Comparison of ENCODE assay signal across 17 mouse cellular contexts in the genomic region with DNA sequence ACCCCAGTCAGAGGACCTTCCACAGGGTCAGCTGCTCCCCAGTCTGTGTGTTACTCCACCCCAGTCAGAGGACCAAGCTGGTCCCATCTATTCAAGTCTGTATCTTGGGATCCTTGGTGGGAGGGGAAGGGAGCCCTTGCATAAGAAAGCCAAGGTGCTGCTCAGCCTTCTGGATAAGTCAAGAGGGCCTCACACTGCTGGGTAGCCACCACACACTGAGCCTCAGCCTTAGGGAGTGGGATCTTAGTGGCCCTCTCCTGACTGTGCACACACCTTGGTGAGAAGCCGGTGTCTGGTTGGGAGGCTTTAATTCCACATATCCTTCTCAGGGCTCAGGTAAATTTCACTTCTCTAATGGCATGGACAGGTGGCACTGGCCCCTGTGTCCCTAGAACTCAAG. TPM values are rescaled to one million over a fixed set of nuclear protein-coding genes. Genes with fewer than 3 reads are reported as not detected.
DNase-seq lines count a peak whose midpoint lies in the region; ATAC-seq and TF ChIP-seq lines count a peak whose summit lies in the region.
"Had no signal": no experiment of that assay in that cellular context is flagged by ENCODE, and none has a peak within 500 bp of the region (broad histone marks: within the 10 kb centered on the region; RNA-seq: fewer than 3 reads in every experiment).

No protein-coding gene starts in this region.

- H3K36me3 ChIP-seq in heart, embryonic 15.5 days, result peaks cover 45% of the 10 kb centered on the region
- H3K36me3 ChIP-seq in lung, embryonic 15.5 days, result peaks cover 35% of the 10 kb centered on the region
- H3K36me3 ChIP-seq in E14TG2a.4 (ENCODE audit: insufficient read depth, low read length), result no peaks in the 10 kb centered on the region
- H3K36me3 ChIP-seq in intestine, embryonic 15.5 days, result peaks cover 3% of the 10 kb centered on the region; the same call in 1 of the 2 replicates

- H3K9ac ChIP-seq in heart, embryonic 15.5 days, result no peak overlapping the region
- H3K9ac ChIP-seq in lung, embryonic 15.5 days, result no peak overlapping the region
- H3K9ac ChIP-seq in intestine, embryonic 15.5 days, result no peak overlapping the region
- H3K9ac ChIP-seq: forebrain, embryonic 12.5 days; hindbrain, embryonic 13.5 days had no signal

- intact Hi-C loops in heart, postnatal 10 days (cut with DNase I), result no loop called here

- no peak for ATAC-seq in heart, embryonic 15.5 days (replicated peaks; ENCODE audit: insufficient number of reproducible peaks, insufficient read depth, low FRiP score, low read depth)
- no peak for ATAC-seq in lung, embryonic 15.5 days (ENCODE audit: borderline replicate concordance, extremely low read depth, low FRiP score, low TSS enrichment)
- no peak for ATAC-seq in intestine, embryonic 15.5 days

- H3K4me1 ChIP-seq in heart, embryonic 15.5 days (replicated peaks), result peaks cover 77% of the 10 kb centered on the region
- H3K4me1 ChIP-seq in lung, embryonic 15.5 days, result peaks cover 69% of the 10 kb centered on the region
- peaks cover 68% of the 10 kb centered on the region for H3K4me1 ChIP-seq in E14TG2a.4 (replicated peaks; ENCODE audit: low read depth, low read length)
- peaks cover 42% of the 10 kb centered on the region for H3K4me1 ChIP-seq in intestine, embryonic 15.5 days (replicated peaks)

- DNase-seq in heart, postnatal 10 days, result no peak
- DNase-seq in lung, adult 18-20 months, result no peak
- DNase-seq in thymus, postnatal 36 days, result no peak
- DNase-seq: cerebellum, postnatal 14 days; gastrocnemius, postnatal 25 days; kidney, adult 18-20 months; kidney, postnatal 14 days; liver, embryonic 13.5 days; lung, postnatal 10 days; right cerebral cortex, postnatal 4 days; thymus, adult 18-20 months had no signal

- no peak overlapping the region for H3K4me2 ChIP-seq in heart, embryonic 15.5 days
- H3K4me2 ChIP-seq in lung, embryonic 15.5 days, result no peak overlapping the region
- no peak overlapping the region for H3K4me2 ChIP-seq in intestine, embryonic 15.5 days (replicated peaks)
- H3K4me2 ChIP-seq: forebrain, embryonic 12.5 days; hindbrain, embryonic 13.5 days; liver, embryonic 13.5 days had no signal

- TF ChIP-seq CTCF in E14TG2a.4 (conservative IDR thresholded peaks at IDR 0.05; ENCODE audit: low read length), result no peak

- peak overlapping the region; percentile 98; the same call in 1 of the 2 replicates for H3K27ac ChIP-seq in heart, embryonic 15.5 days
- peak overlapping the region; percentile 88; the same call in 1 of the 2 replicates for H3K27ac ChIP-seq in lung, embryonic 15.5 days
- H3K27ac ChIP-seq in intestine, embryonic 15.5 days, result 0 out of 2 replicates have a peak overlapping the region, but pooled peaks have one; percentile 22

- 88% methylated on average over 1 of the region's 1 CpGs for WGBS in heart, embryonic 15.5 days
- WGBS in lung, embryonic 15.5 days, result 96% methylated on average over 1 of the region's 1 CpGs
- WGBS in intestine, embryonic 15.5 days, result 91% methylated on average over 1 of the region's 1 CpGs

- no peaks in the 10 kb centered on the region for H3K9me3 ChIP-seq in heart, embryonic 15.5 days (replicated peaks)
- H3K9me3 ChIP-seq in lung, embryonic 15.5 days, result no peaks in the 10 kb centered on the region
- H3K9me3 ChIP-seq in E14TG2a.4 (ENCODE audit: low read length), result peaks cover 6% of the 10 kb centered on the region
- H3K9me3 ChIP-seq in intestine, embryonic 15.5 days, result no peaks in the 10 kb centered on the region
- H3K9me3 ChIP-seq: forebrain, embryonic 12.5 days; hindbrain, embryonic 13.5 days; liver, embryonic 13.5 days had no signal

- no peaks in the 10 kb centered on the region for H3K27me3 ChIP-seq in heart, embryonic 15.5 days
- no peaks in the 10 kb centered on the region for H3K27me3 ChIP-seq in lung, embryonic 15.5 days
- H3K27me3 ChIP-seq in E14TG2a.4 (ENCODE audit: insufficient read depth, low read length), result peaks cover 72% of the 10 kb centered on the region
- no peaks in the 10 kb centered on the region for H3K27me3 ChIP-seq in intestine, embryonic 15.5 days (replicated peaks)
- H3K27me3 ChIP-seq: forebrain, embryonic 12.5 days; hindbrain, embryonic 13.5 days had no signal

- H3K4me3 ChIP-seq in heart, embryonic 15.5 days, result no peak overlapping the region
- H3K4me3 ChIP-seq in lung, embryonic 15.5 days, result no peak overlapping the region
- H3K4me3 ChIP-seq in E14TG2a.4 (replicated peaks; ENCODE audit: low read length), result 0 out of 2 replicates have a peak overlapping the region, but pooled peaks have one; percentile 68
- no peak overlapping the region for H3K4me3 ChIP-seq in intestine, embryonic 15.5 days (replicated peaks)
- H3K4me3 ChIP-seq: forebrain, embryonic 12.5 days; hindbrain, embryonic 13.5 days; liver, embryonic 13.5 days had no signal

RNA-seq across cellular contexts. Expression of a gene that starts 7.7 kb away (rescaled TPM):
- 64.3 and 69.6 TPM in 2 replicates for polyA plus RNA-seq in heart, embryonic 15.5 days (2015; fragmentation: Nextera tagmentation; extraction: Ambion mirVana)
- total RNA-seq in heart, postnatal 10 days (2021), result 100 to 1,000 TPM; 111 to 118 TPM
- polyA plus RNA-seq in lung, embryonic 15.5 days (2015; fragmentation: Nextera tagmentation; extraction: Ambion mirVana), result 36.0 and 38.2 TPM in 2 replicates
- 28.0 and 30.1 TPM in 2 replicates for polyA plus RNA-seq in intestine, embryonic 15.5 days (2015; fragmentation: Nextera tagmentation; extraction: Ambion mirVana)

RNA-seq across cellular contexts. Expression of a gene that starts 59.1 kb away (rescaled TPM):
- polyA plus RNA-seq in heart, embryonic 15.5 days (2015; fragmentation: Nextera tagmentation; extraction: Ambion mirVana), result 183 and 187 TPM in 2 replicates
- total RNA-seq in heart, postnatal 10 days (2021), result 100 to 1,000 TPM; 102 to 109 TPM
- 222 and 233 TPM in 2 replicates for polyA plus RNA-seq in lung, embryonic 15.5 days (2015; fragmentation: Nextera tagmentation; extraction: Ambion mirVana)
- polyA plus RNA-seq in intestine, embryonic 15.5 days (2015; fragmentation: Nextera tagmentation; extraction: Ambion mirVana), result 149 and 178 TPM in 2 replicates

Comparison
In these comparisons a context has a peak if more than half of its experiments do, and no peak if none do; other contexts are left out.
1. H3K27ac ChIP-seq: peak in every context shown above with its lines; median percentile 98 in heart, embryonic 15.5 days; 88 in lung, embryonic 15.5 days; 22 in intestine, embryonic 15.5 days.